8 mouse cellular contexts compared by ENCODE assay signal in genomic region chr17:56762769-56763731, GRCm38 (mm10). TPM values are rescaled to one million over a fixed set of nuclear protein-coding genes. Genes with fewer than 3 reads are reported as not detected.
DNase-seq lines count a peak whose midpoint lies in the region; ATAC-seq lines count a peak whose summit lies in the region.

No protein-coding gene starts in this region.

- H3K4me3 ChIP-seq in heart, embryonic 10.5 days = peak overlapping the region; percentile 59; the same call in 1 of the 2 replicates
- peak overlapping the region; percentile 46; the same call in 1 of the 2 replicates for H3K4me3 ChIP-seq in kidney, embryonic 14.5 days (ENCODE audit: low read length)
- peak overlapping the region; percentile 62 for H3K4me3 ChIP-seq in liver, embryonic 13.5 days (replicated peaks)

- WGBS in heart, embryonic 10.5 days = 39% methylated on average over 27 of the region's 27 CpGs
- 47% methylated on average over 27 of the region's 27 CpGs for WGBS in kidney, embryonic 14.5 days
- WGBS in liver, embryonic 13.5 days (ENCODE audit: insufficient replicate concordance) = 19% methylated on average over 27 of the region's 27 CpGs

- H3K9me3 ChIP-seq in heart, embryonic 10.5 days = peaks cover 5% of the 10 kb centered on the region; the same call in 1 of the 2 replicates
- H3K9me3 ChIP-seq in kidney, embryonic 14.5 days (ENCODE audit: control insufficient read depth, low read length) = no peaks in the 10 kb centered on the region
- H3K9me3 ChIP-seq in liver, embryonic 13.5 days (replicated peaks) = no peaks in the 10 kb centered on the region

- H3K27ac ChIP-seq in heart, embryonic 10.5 days = peak overlapping the region; percentile 89
- H3K27ac ChIP-seq in kidney, embryonic 14.5 days (ENCODE audit: low read depth, low read length) = peak overlapping the region; percentile 3; the same call in 1 of the 2 replicates
- H3K27ac ChIP-seq in liver, embryonic 13.5 days = peak overlapping the region; percentile 96

- peaks cover 34% of the 10 kb centered on the region for H3K4me1 ChIP-seq in heart, embryonic 10.5 days
- H3K4me1 ChIP-seq in kidney, embryonic 14.5 days (ENCODE audit: control insufficient read depth, insufficient read depth, low read length) = peaks cover 8% of the 10 kb centered on the region; the same call in 1 of the 2 replicates
- peaks cover 66% of the 10 kb centered on the region for H3K4me1 ChIP-seq in liver, embryonic 13.5 days (replicated peaks)

- H3K9ac ChIP-seq in kidney, embryonic 14.5 days (ENCODE audit: low read depth, low read length) = no peak overlapping the region
- peak overlapping the region; percentile 78 for H3K9ac ChIP-seq in liver, embryonic 13.5 days

- ATAC-seq in kidney, embryonic 14.5 days (ENCODE audit: low FRiP score, low TSS enrichment) = no peak
- ATAC-seq in liver, embryonic 13.5 days (ENCODE audit: low read depth) = peak; percentile 8; the same call in 1 of the 2 replicates

- peak; percentile 46 to 49 for DNase-seq in urinary bladder, postnatal 36 days (ENCODE audit: low spot score in 2 of 2)
- DNase-seq in urinary bladder, postnatal 4 days (ENCODE audit: low spot score in 2 of 2) = no peak
- DNase-seq in cerebellum, postnatal 36 days = peak; percentile 59 to 78
- DNase-seq in heart, embryonic 10.5 days (ENCODE audit: low spot score) = peak; percentile 88
- peak; percentile 81 for DNase-seq in liver, embryonic 13.5 days
- peak; percentile 62 for DNase-seq in neural tube, embryonic 10.5 days (ENCODE audit: extremely low spot score, low spot score)
- DNase-seq in thymus, postnatal 36 days = peak; percentile 53 to 55

- no peak overlapping the region for H3K4me2 ChIP-seq in kidney, embryonic 14.5 days (replicated peaks; ENCODE audit: low read depth, low read length)
- H3K4me2 ChIP-seq in liver, embryonic 13.5 days = peak overlapping the region; percentile 85

- peaks cover 29% of the 10 kb centered on the region for H3K27me3 ChIP-seq in heart, embryonic 10.5 days (ENCODE audit: insufficient read depth, poor library complexity, severe bottlenecking)
- H3K27me3 ChIP-seq in kidney, embryonic 14.5 days (ENCODE audit: control insufficient read depth, insufficient read depth, low read length) = no peaks in the 10 kb centered on the region; the same call in 1 of the 2 replicates
- peaks cover 8% of the 10 kb centered on the region for H3K27me3 ChIP-seq in liver, embryonic 13.5 days

- H3K36me3 ChIP-seq in heart, embryonic 10.5 days = peaks cover 18% of the 10 kb centered on the region
- peaks cover 15% of the 10 kb centered on the region for H3K36me3 ChIP-seq in kidney, embryonic 14.5 days (ENCODE audit: control insufficient read depth, insufficient read depth, low read length)
- peaks cover 18% of the 10 kb centered on the region for H3K36me3 ChIP-seq in liver, embryonic 13.5 days

RNA-seq across cellular contexts. Expression of gene Dus3l, which starts 1.5 kb away (rescaled TPM):
- 39.6 and 41.4 TPM in 2 replicates for polyA plus RNA-seq in heart, embryonic 10.5 days (2016; fragmentation: Nextera tagmentation; extraction: Ambion mirVana)
- 37.8 and 48.0 TPM in 2 replicates for polyA plus RNA-seq in kidney, embryonic 14.5 days (2014; fragmentation: Nextera tagmentation; extraction: Ambion mirVana)
- 17.2 and 17.5 TPM in 2 replicates for polyA plus RNA-seq in liver, embryonic 13.5 days (2015; fragmentation: Nextera tagmentation; extraction: Ambion mirVana)

RNA-seq across cellular contexts. Expression of gene Nrtn, which starts 5.7 kb away (rescaled TPM):
- 3.3 and 7.4 TPM in 2 replicates for polyA plus RNA-seq in heart, embryonic 10.5 days (2016; fragmentation: Nextera tagmentation; extraction: Ambion mirVana)
- 9.5 and 12.9 TPM in 2 replicates for polyA plus RNA-seq in kidney, embryonic 14.5 days (2014; fragmentation: Nextera tagmentation; extraction: Ambion mirVana)
- polyA plus RNA-seq in liver, embryonic 13.5 days (2015; fragmentation: Nextera tagmentation; extraction: Ambion mirVana) = 1.00 and 1.0 TPM in 2 replicates

RNA-seq across cellular contexts. Expression of gene Prr22, which starts 7.0 kb away (rescaled TPM):
- polyA plus RNA-seq in heart, embryonic 10.5 days (2016; fragmentation: Nextera tagmentation; extraction: Ambion mirVana) = 1.3 and 2.1 TPM in 2 replicates
- 1.7 and 2.3 TPM in 2 replicates for polyA plus RNA-seq in kidney, embryonic 14.5 days (2014; fragmentation: Nextera tagmentation; extraction: Ambion mirVana)
- polyA plus RNA-seq in liver, embryonic 13.5 days (2015; fragmentation: Nextera tagmentation; extraction: Ambion mirVana) = 0.45 and 0.61 TPM in 2 replicates

RNA-seq across cellular contexts. Expression of gene Vmac, which starts 45.2 kb away (rescaled TPM):
- polyA plus RNA-seq in heart, embryonic 10.5 days (2016; fragmentation: Nextera tagmentation; extraction: Ambion mirVana) = 10.2 and 12.7 TPM in 2 replicates
- polyA plus RNA-seq in kidney, embryonic 14.5 days (2014; fragmentation: Nextera tagmentation; extraction: Ambion mirVana) = 17.6 and 23.6 TPM in 2 replicates
- polyA plus RNA-seq in liver, embryonic 13.5 days (2015; fragmentation: Nextera tagmentation; extraction: Ambion mirVana) = 2.6 and 3.2 TPM in 2 replicates

RNA-seq across cellular contexts. Expression of gene Ndufa11, which starts 45.5 kb away (rescaled TPM):
- polyA plus RNA-seq in heart, embryonic 10.5 days (2016; fragmentation: Nextera tagmentation; extraction: Ambion mirVana) = 518 and 632 TPM in 2 replicates
- 447 and 572 TPM in 2 replicates for polyA plus RNA-seq in kidney, embryonic 14.5 days (2014; fragmentation: Nextera tagmentation; extraction: Ambion mirVana)
- polyA plus RNA-seq in liver, embryonic 13.5 days (2015; fragmentation: Nextera tagmentation; extraction: Ambion mirVana) = 229 and 268 TPM in 2 replicates

Comparison
In these comparisons a context has a peak if more than half of its experiments do, and no peak if none do; other contexts are left out.
1. DNase-seq: peak in urinary bladder, postnatal 36 days (2 of 2), cerebellum, postnatal 36 days (2 of 2), heart, embryonic 10.5 days (single experiment), liver, embryonic 13.5 days (single experiment), neural tube, embryonic 10.5 days (single experiment) and thymus, postnatal 36 days (2 of 2); none in urinary bladder, postnatal 4 days (0 of 2).
2. H3K27ac ChIP-seq: peak in every context shown above with its lines; median percentile 96 in liver, embryonic 13.5 days; 89 in heart, embryonic 10.5 days; 3 in kidney, embryonic 14.5 days.
3. Peak in every context shown above with its lines, with median percentiles within 50 percentile points of each other: H3K4me3 ChIP-seq.